Mouse (Mus musculus) stomach, postnatal 0 days (tissue): Measurements from ENCODE around the gene Dnmt3b.
"Not testable (repeated sequence)": the region's sequence is repeated elsewhere in the genome, so short reads cannot be mapped to it uniquely, and the experiment has no call there.

Experiments
- CTCF ChIP-seq: IDR thresholded peaks from 2 replicates; pipeline ENCODE4 v1.5.1; 2016; ENCODE audit warnings: antibody characterized with exemption, low read depth, mild to moderate bottlenecking, moderate library complexity
- EP300 ChIP-seq: optimal IDR thresholded peaks from 2 replicates; pipeline ENCODE3; 2016; ENCODE audit warnings: antibody characterized with exemption

GRCm38 (mm10) chr2:153657659-153658058, 8.4 kb downstream of the Dnmt3b start:
- not testable (repeated sequence) for TF ChIP-seq CTCF, EP300
